Mouse (Mus musculus) intestine, postnatal 0 days (tissue): ENCODE measurements around the gene Rev3l. TPM values are rescaled to one million over a fixed set of nuclear protein-coding genes. Genes with fewer than 3 reads are reported as not detected.

Experiments used
- ATAC-seq: fragments of 200-750 bp; cut with Nextera tagmentation; 2 replicates; pipeline ENCODE4 v1.8.0; 2017; ENCODE audit warnings: mild to moderate bottlenecking, moderate TSS enrichment, moderate library complexity
- H3K27ac ChIP-seq: fragments of 300-500 bp; sonication (generic); 2 replicates; pipeline ENCODE4 v1.5.1; 2014; ENCODE audit warnings: mild to moderate bottlenecking, low read depth, low read length, moderate library complexity
- H3K27me3 ChIP-seq: fragments of 300-500 bp; sonication (generic); replicated peaks from 2 replicates; pipeline ENCODE4 v1.6.1; 2014; ENCODE audit warnings: low read length, mixed read lengths; ENCODE audit not compliant: control insufficient read depth, insufficient read depth
- H3K36me3 ChIP-seq: fragments of 300-500 bp; sonication (generic); 2 replicates; pipeline ENCODE4 v1.6.1; 2014; ENCODE audit warnings: mild to moderate bottlenecking, moderate library complexity; ENCODE audit not compliant: control insufficient read depth, insufficient read depth
- H3K4me1 ChIP-seq: fragments of 300-500 bp; sonication (generic); replicated peaks from 2 replicates; pipeline ENCODE4 v1.6.1; 2014; ENCODE audit warnings: antibody characterized with exemption, low read length, mixed read lengths; ENCODE audit not compliant: control insufficient read depth, insufficient read depth
- H3K4me2 ChIP-seq: fragments of 300-500 bp; sonication (generic); replicated peaks from 2 replicates; pipeline ENCODE4 v1.6.1; 2014; ENCODE audit warnings: low read depth, mild to moderate bottlenecking, moderate library complexity
- H3K4me3 ChIP-seq: fragments of 300-500 bp; sonication (generic); 2 replicates; pipeline ENCODE4 v1.5.1; 2014; ENCODE audit warnings: low read depth, low read length
- H3K9ac ChIP-seq: fragments of 300-500 bp; sonication (generic); 2 replicates; pipeline ENCODE4 v1.6.1; 2014; ENCODE audit warnings: mild to moderate bottlenecking, low read depth, low read length
- H3K9me3 ChIP-seq: fragments of 300-500 bp; sonication (generic); 2 replicates; pipeline ENCODE4 v1.6.1; 2016; ENCODE audit warnings: mixed run types; ENCODE audit not compliant: control insufficient read depth
- CTCF ChIP-seq: sonication (generic); IDR thresholded peaks from 2 replicates; pipeline ENCODE4 v1.5.1; 2016; ENCODE audit warnings: low read depth, mild to moderate bottlenecking, control low read depth, antibody characterized with exemption, moderate library complexity
- WGBS: fragments of 180-500 bp; shearing (Covaris S2); extraction: QIAGEN DNeasy Blood & Tissue Kit; methylation state at CpG from one replicate; pipeline ENCODE4 v1.1.7; 2014; 5-methylcytosine and 5-hydroxymethylcytosine counted together
- polyA plus RNA-seq: library from polyadenylated mRNA; unstranded; fragments of >200 nt; fragmentation: Nextera tagmentation; extraction: Ambion mirVana; gene quantifications from 2 replicates; pipeline ENCODE4 v1.2.1, GENCODE M21; 2015

The Rev3l gene
- polyA plus RNA-seq, 1 experiment from 2014 or later = 7.0 TPM

- Histone ChIP-seq H3K27me3 (no peaks in the 10 kb centered on the region), H3K27ac (no peak overlapping the region), H3K36me3 (peaks cover 4% of the 10 kb centered on the region; the same call in 1 of the 2 replicates), H3K4me3 (no peak overlapping the region), H3K9ac (no peak overlapping the region), H3K4me1 (no peaks in the 10 kb centered on the region), H3K9me3 (no peaks in the 10 kb centered on the region), H3K4me2 (no peak overlapping the region)
- ATAC-seq = no peak
- 38% methylated on average over 3 of the region's 3 CpGs for WGBS
- TF ChIP-seq CTCF = no peak
These were observed 156.7 kb downstream of the Rev3l start for GRCm38 (mm10) chr10:39888621-39889020.

- ATAC-seq = no peak
- no peak overlapping the region for H3K9ac ChIP-seq
- H3K4me2 ChIP-seq = no peak overlapping the region
- 63% methylated on average over 11 of the region's 11 CpGs for WGBS
- peaks cover 4% of the 10 kb centered on the region; the same call in 1 of the 2 replicates for H3K36me3 ChIP-seq
- no peak overlapping the region for H3K27ac ChIP-seq
- no peaks in the 10 kb centered on the region for H3K9me3 ChIP-seq
- H3K27me3 ChIP-seq = no peaks in the 10 kb centered on the region
- no peak overlapping the region for H3K4me3 ChIP-seq
- H3K4me1 ChIP-seq = no peaks in the 10 kb centered on the region
- no peak for TF ChIP-seq CTCF
These were observed 162.1 kb downstream of the Rev3l start for GRCm38 (mm10) chr10:39893702-39894697.

DNA sequence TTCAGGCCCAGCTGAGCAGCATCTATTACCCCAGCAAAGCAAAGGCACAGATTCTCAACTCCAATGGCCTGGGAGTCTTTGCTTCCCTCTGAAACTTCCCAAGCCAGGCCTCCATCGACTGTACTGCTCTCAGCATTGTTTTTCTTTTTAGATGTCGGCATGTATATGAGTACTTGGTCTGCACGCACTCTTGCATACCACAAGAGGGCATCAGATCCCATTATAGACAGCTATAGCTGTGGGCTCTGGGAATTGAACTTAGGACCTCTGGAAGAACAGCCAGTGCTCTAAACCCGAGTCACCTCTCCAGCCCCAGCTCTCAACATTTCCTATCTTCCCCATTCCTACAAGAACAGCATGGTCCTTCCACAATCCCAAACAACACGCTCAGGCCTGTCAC, 164.6 kb downstream of the Rev3l start:
- Histone ChIP-seq H3K9me3 (no peaks in the 10 kb centered on the region), H3K36me3 (no peaks in the 10 kb centered on the region; the same call in 1 of the 2 replicates), H3K27me3 (no peaks in the 10 kb centered on the region), H3K4me2 (no peak overlapping the region), H3K27ac (no peak overlapping the region), H3K4me3 (no peak overlapping the region), H3K4me1 (no peaks in the 10 kb centered on the region), H3K9ac (no peak overlapping the region)
- no peak for ATAC-seq
- peak; percentile 72 for TF ChIP-seq CTCF
- WGBS = 80% methylated on average over 5 of the region's 5 CpGs

- under 1% methylated on average over 41 of the region's 41 CpGs for WGBS
- no peaks in the 10 kb centered on the region for H3K4me1 ChIP-seq
- H3K4me2 ChIP-seq = peak within 1 kb of the TSS; percentile 71
These were observed 167.0 kb downstream of the Rev3l start, which contains the start of gene Mfsd4b4 for GRCm38 (mm10) chr10:39898874-39899371. Mfsd4b4 (minus strand) TSS chr10:39899238.

DNA sequence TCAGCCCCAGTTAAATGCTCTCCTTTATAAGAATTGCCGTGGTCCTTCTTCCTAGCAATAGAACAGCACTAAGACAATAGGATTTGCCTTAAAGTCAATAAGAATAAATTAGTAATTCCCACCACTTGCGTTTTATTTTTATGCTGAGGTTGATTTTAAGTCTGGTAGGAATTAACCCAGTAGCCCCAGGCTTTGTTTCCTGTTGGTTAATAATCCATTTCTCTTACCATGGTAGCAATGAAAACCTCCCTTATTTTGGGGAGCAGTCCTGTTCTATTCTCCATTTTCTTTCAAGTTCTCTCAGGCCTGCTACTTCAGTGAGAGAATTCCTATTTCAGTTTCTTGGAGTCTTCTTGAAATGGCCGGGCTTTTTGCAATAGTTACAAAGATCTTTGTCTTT, 172.3 kb downstream of the Rev3l start:
- 86% methylated on average over 3 of the region's 3 CpGs for WGBS
- H3K4me3 ChIP-seq = no peak overlapping the region
- H3K4me2 ChIP-seq = no peak overlapping the region
- no peak for ATAC-seq
- H3K9ac ChIP-seq = no peak overlapping the region
- no peaks in the 10 kb centered on the region for H3K27me3 ChIP-seq
- H3K27ac ChIP-seq = no peak overlapping the region
- H3K4me1 ChIP-seq = 0 out of 2 replicates have a peak, but pooled peaks cover 2% of the 10 kb centered on the region
- no peaks in the 10 kb centered on the region for H3K9me3 ChIP-seq
- TF ChIP-seq CTCF = no peak
- no peaks in the 10 kb centered on the region for H3K36me3 ChIP-seq

More at GRCm38 (mm10) chr10:39898874-39899371, 167.0 kb downstream of the Rev3l start, which contains the start of gene Mfsd4b4:
- Histone ChIP-seq H3K27ac (peak within 1 kb of the TSS; percentile 73), H3K36me3 (no peaks in the 10 kb centered on the region), H3K27me3 (no peaks in the 10 kb centered on the region), H3K9ac (peak within 1 kb of the TSS; percentile 45), H3K4me3 (peak within 1 kb of the TSS; percentile 52), H3K9me3 (no peaks in the 10 kb centered on the region)
- peak; percentile 100 for ATAC-seq
- TF ChIP-seq CTCF = peak; percentile 58

- Histone ChIP-seq H3K9me3 (no peaks in the 10 kb centered on the region), H3K36me3 (no peaks in the 10 kb centered on the region), H3K9ac (no peak overlapping the region), H3K27ac (peak overlapping the region; percentile 88), H3K27me3 (no peaks in the 10 kb centered on the region), H3K4me2 (peak overlapping the region; percentile 37), H3K4me1 (0 out of 2 replicates have a peak, but pooled peaks cover 2% of the 10 kb centered on the region), H3K4me3 (no peak overlapping the region)
- WGBS = 46% methylated on average over 10 of the region's 10 CpGs
- peak; percentile 97 for ATAC-seq
- TF ChIP-seq CTCF = 0 out of 2 replicates have a peak, but pooled peaks have one; percentile 4
These were observed 175.1 kb downstream of the Rev3l start for GRCm38 (mm10) chr10:39906799-39907658.
